Mouse (Mus musculus) olfactory bulb, adult 2 months (tissue): ENCODE results near the gene Smim17.

ENCODE experiments used
- CTCF ChIP-seq: fragments of 200-500 bp; IDR thresholded peaks from 2 replicates; pipeline ENCODE4 v1.5.1; 2012; ENCODE audit warnings: low read depth, mild to moderate bottlenecking, low read length, moderate library complexity; ENCODE audit not compliant: insufficient read depth
- POLR2A ChIP-seq: fragments of 200-500 bp; IDR thresholded peaks from 2 replicates; pipeline ENCODE4 v1.6.1; 2012; ENCODE audit warnings: mild to moderate bottlenecking, low read depth, low read length, moderate library complexity; ENCODE audit not compliant: insufficient read depth

DNA sequence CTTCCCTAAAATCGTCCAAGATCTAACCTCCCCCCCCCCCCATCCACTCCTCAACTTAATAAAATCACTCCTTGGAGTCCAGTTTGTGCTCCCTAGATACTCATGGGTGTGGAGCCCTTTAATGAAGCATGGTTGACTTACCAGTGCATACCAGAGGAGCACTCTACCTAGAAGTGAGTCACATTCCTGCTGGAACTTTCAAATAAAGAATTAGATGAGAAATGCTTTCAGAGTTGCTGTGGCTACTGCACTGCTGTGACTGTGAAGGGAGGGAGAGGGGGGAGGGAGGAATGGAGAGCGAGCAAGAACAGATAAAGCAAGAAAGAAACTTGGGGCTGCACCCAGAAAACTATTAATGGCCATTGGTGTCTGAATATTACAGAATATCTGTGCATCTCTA lies 42.7 kb downstream of the Smim17 start:
- TF ChIP-seq CTCF (no peak), POLR2A (no peak)
